Comparison of ENCODE assay signal across 8 mouse cellular contexts in the genomic region with DNA sequence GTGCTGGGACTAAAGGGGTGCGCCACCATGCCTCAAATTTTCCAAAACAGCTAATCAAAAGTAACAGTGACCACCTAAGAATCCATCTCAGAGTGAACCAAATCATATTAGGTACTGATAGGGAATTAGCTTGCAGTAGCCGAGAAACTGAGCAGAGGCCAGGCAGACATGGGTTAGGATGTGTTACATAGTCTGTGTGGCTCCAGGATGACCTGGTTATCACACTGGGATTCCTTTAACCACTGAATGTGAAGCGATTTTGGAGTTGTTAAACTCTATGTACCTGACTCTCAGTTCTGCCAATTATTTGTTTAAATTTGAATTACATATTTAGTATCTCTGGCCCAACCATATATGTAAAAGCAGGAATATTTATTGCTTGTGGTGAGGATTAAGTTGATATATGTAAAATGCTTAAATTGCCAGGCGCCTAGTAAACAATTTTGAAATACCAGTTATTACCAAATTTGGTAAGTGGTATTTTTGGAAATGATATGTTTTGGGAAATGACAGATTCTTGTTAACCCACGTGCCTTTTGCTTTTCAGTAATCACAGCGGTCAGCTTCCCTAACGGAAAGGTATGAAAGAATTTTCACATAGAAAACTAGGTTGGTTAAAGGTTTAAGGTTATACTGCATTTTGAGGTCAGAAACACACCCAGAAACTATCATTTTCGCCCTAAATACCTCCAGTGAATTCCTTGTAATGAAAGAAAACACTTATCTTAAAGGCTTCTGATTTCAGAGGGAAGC. TPM values are rescaled to one million over a fixed set of nuclear protein-coding genes. Genes with fewer than 3 reads are reported as not detected.
DNase-seq lines count a peak whose midpoint lies in the region; ATAC-seq and TF ChIP-seq lines count a peak whose summit lies in the region.

No protein-coding gene starts in this region.

- DNase-seq in kidney, adult 9 months, result no peak
- no peak for DNase-seq in embryonic facial prominence, embryonic 10.5 days (ENCODE audit: low spot score)
- no peak for DNase-seq in urinary bladder, postnatal 25 days (ENCODE audit: low spot score)
- DNase-seq in embryo, embryonic 9.5 days (ENCODE audit: extremely low spot score), result no peak
- DNase-seq in urinary bladder, postnatal 4 days (ENCODE audit: low spot score in 2 of 2), result no peak

- no peak overlapping the region; the same call in 1 of the 2 replicates for H3K9ac ChIP-seq in kidney, embryonic 16.5 days (replicated peaks; ENCODE audit: low read length)
- no peak overlapping the region for H3K9ac ChIP-seq in intestine, embryonic 15.5 days

- peak overlapping the region; percentile 71 for H3K4me3 ChIP-seq in kidney, embryonic 16.5 days (ENCODE audit: low read length)
- peak overlapping the region; percentile 69 for H3K4me3 ChIP-seq in embryonic facial prominence, embryonic 10.5 days
- peak overlapping the region; percentile 51; the same call in 1 of the 2 replicates for H3K4me3 ChIP-seq in intestine, embryonic 15.5 days (replicated peaks)
- peak overlapping the region; percentile 36 for H3K4me3 ChIP-seq in myocyte

- H3K36me3 ChIP-seq in kidney, embryonic 16.5 days (ENCODE audit: insufficient read depth, low read length), result no peaks in the 10 kb centered on the region
- H3K36me3 ChIP-seq in embryonic facial prominence, embryonic 10.5 days (replicated peaks), result peaks cover 25% of the 10 kb centered on the region
- H3K36me3 ChIP-seq in intestine, embryonic 15.5 days, result no peaks in the 10 kb centered on the region
- H3K36me3 ChIP-seq in myocyte (ENCODE audit: control insufficient read depth, insufficient read depth), result peaks cover 6% of the 10 kb centered on the region

- no peak for ATAC-seq in kidney, embryonic 16.5 days (ENCODE audit: low FRiP score, low TSS enrichment)
- peak; percentile 7 for ATAC-seq in intestine, embryonic 15.5 days

- peaks cover 26% of the 10 kb centered on the region for H3K4me1 ChIP-seq in kidney, embryonic 16.5 days (ENCODE audit: insufficient read depth, low read length)
- H3K4me1 ChIP-seq in embryonic facial prominence, embryonic 10.5 days, result peaks cover 30% of the 10 kb centered on the region
- peaks cover 10% of the 10 kb centered on the region for H3K4me1 ChIP-seq in intestine, embryonic 15.5 days (replicated peaks)

- H3K27ac ChIP-seq in kidney, embryonic 16.5 days (ENCODE audit: low read length), result 0 out of 2 replicates have a peak overlapping the region, but pooled peaks have one; percentile 57
- peak overlapping the region; percentile 87 for H3K27ac ChIP-seq in embryonic facial prominence, embryonic 10.5 days (replicated peaks)
- peak overlapping the region; percentile 30; the same call in 1 of the 2 replicates for H3K27ac ChIP-seq in intestine, embryonic 15.5 days

- H3K9me3 ChIP-seq in kidney, embryonic 16.5 days (ENCODE audit: low read length), result no peaks in the 10 kb centered on the region
- H3K9me3 ChIP-seq in embryonic facial prominence, embryonic 10.5 days, result no peaks in the 10 kb centered on the region
- no peaks in the 10 kb centered on the region for H3K9me3 ChIP-seq in intestine, embryonic 15.5 days

- H3K79me2 ChIP-seq in myocyte (ENCODE audit: control insufficient read depth, insufficient read depth), result peaks cover 12% of the 10 kb centered on the region

- H3K4me2 ChIP-seq in kidney, embryonic 16.5 days (replicated peaks; ENCODE audit: low read depth, low read length), result peak overlapping the region; percentile 42
- peak overlapping the region; percentile 51; the same call in 1 of the 2 replicates for H3K4me2 ChIP-seq in intestine, embryonic 15.5 days (replicated peaks)
- H3K4me2 ChIP-seq in myocyte (ENCODE audit: low read depth), result peak overlapping the region; percentile 77

- no peaks in the 10 kb centered on the region for H3K27me3 ChIP-seq in kidney, embryonic 16.5 days (ENCODE audit: insufficient read depth, low read length)
- H3K27me3 ChIP-seq in embryonic facial prominence, embryonic 10.5 days (replicated peaks; ENCODE audit: low read depth, poor library complexity, severe bottlenecking), result 0 out of 2 replicates have a peak, but pooled peaks cover 10% of the 10 kb centered on the region
- no peaks in the 10 kb centered on the region for H3K27me3 ChIP-seq in intestine, embryonic 15.5 days (replicated peaks)
- no peaks in the 10 kb centered on the region for H3K27me3 ChIP-seq in myocyte (ENCODE audit: control insufficient read depth, insufficient read depth, insufficient read length)

- TF ChIP-seq POLR2A in myocyte (IDR thresholded peaks at IDR 0.05; ENCODE audit: insufficient read length, low read depth), result no peak

- H3ac ChIP-seq in myocyte (ENCODE audit: control insufficient read depth, insufficient read length), result no peak overlapping the region

- WGBS in kidney, embryonic 16.5 days, result 45% methylated on average over 8 of the region's 8 CpGs
- WGBS in embryonic facial prominence, embryonic 10.5 days, result 55% methylated on average over 8 of the region's 8 CpGs
- 42% methylated on average over 8 of the region's 8 CpGs for WGBS in intestine, embryonic 15.5 days

TF ChIP-seq in myocyte, 11 proteins besides CTCF, POLR2A, EP300 and RAD21:
- TF ChIP-seq TCF12 (IDR thresholded peaks at IDR 0.05; ENCODE audit: insufficient read depth, poor library complexity, severe bottlenecking) (no peak), USF1 (IDR thresholded peaks at IDR 0.05; ENCODE audit: low read depth) (peak; percentile 11)
TF ChIP-seq in myocyte: peak in this region for 1.

RNA-seq across cellular contexts. Expression of a gene that starts 0.6 kb away (rescaled TPM):
- polyA plus RNA-seq in kidney, embryonic 16.5 days (2015; fragmentation: Nextera tagmentation; extraction: Ambion mirVana), result 56.5 and 59.8 TPM in 2 replicates
- 65.7 and 67.0 TPM in 2 replicates for polyA plus RNA-seq in embryonic facial prominence, embryonic 10.5 days (2016; fragmentation: Nextera tagmentation; extraction: Ambion mirVana)
- polyA plus RNA-seq in intestine, embryonic 15.5 days (2015; fragmentation: Nextera tagmentation; extraction: Ambion mirVana), result 55.4 and 60.3 TPM in 2 replicates
- polyA plus RNA-seq in myocyte (2012; fragmentation: generic; extraction: Trizol), result 36.3 TPM

RNA-seq across cellular contexts. Expression of a gene that starts 34.5 kb away (rescaled TPM):
- polyA plus RNA-seq in kidney, embryonic 16.5 days (2015; fragmentation: Nextera tagmentation; extraction: Ambion mirVana), result 80.9 and 94.4 TPM in 2 replicates
- 85.5 and 88.1 TPM in 2 replicates for polyA plus RNA-seq in embryonic facial prominence, embryonic 10.5 days (2016; fragmentation: Nextera tagmentation; extraction: Ambion mirVana)
- 77.3 and 84.1 TPM in 2 replicates for polyA plus RNA-seq in intestine, embryonic 15.5 days (2015; fragmentation: Nextera tagmentation; extraction: Ambion mirVana)
- 45.6 TPM for polyA plus RNA-seq in myocyte (2012; fragmentation: generic; extraction: Trizol)

RNA-seq across cellular contexts. Expression of a gene that starts 37.0 kb away (rescaled TPM):
- 0.21 and 0.24 TPM in 2 replicates for polyA plus RNA-seq in kidney, embryonic 16.5 days (2015; fragmentation: Nextera tagmentation; extraction: Ambion mirVana)
- polyA plus RNA-seq in embryonic facial prominence, embryonic 10.5 days (2016; fragmentation: Nextera tagmentation; extraction: Ambion mirVana), result 0.05 and 0.07 TPM in 2 replicates
- polyA plus RNA-seq in intestine, embryonic 15.5 days (2015; fragmentation: Nextera tagmentation; extraction: Ambion mirVana), result 0.10 and 0.20 TPM in 2 replicates
- 0.08 TPM for polyA plus RNA-seq in myocyte (2012; fragmentation: generic; extraction: Trizol)

RNA-seq across cellular contexts. Expression of a gene that starts 47.4 kb away (rescaled TPM):
- 3.4 and 3.5 TPM in 2 replicates for polyA plus RNA-seq in kidney, embryonic 16.5 days (2015; fragmentation: Nextera tagmentation; extraction: Ambion mirVana)
- polyA plus RNA-seq in embryonic facial prominence, embryonic 10.5 days (2016; fragmentation: Nextera tagmentation; extraction: Ambion mirVana), result 3.3 TPM in 2 replicates
- polyA plus RNA-seq in intestine, embryonic 15.5 days (2015; fragmentation: Nextera tagmentation; extraction: Ambion mirVana), result 2.6 and 3.5 TPM in 2 replicates
- 19.8 TPM for polyA plus RNA-seq in myocyte (2012; fragmentation: generic; extraction: Trizol)

Comparison
In these comparisons a context has a peak if more than half of its experiments do, and no peak if none do; other contexts are left out.
1. H3K27ac ChIP-seq: peak in every context shown above with its lines; median percentile 87 in embryonic facial prominence, embryonic 10.5 days; 57 in kidney, embryonic 16.5 days; 30 in intestine, embryonic 15.5 days.